Mouse (Mus musculus) liver, postnatal 0 days (tissue): Measurements from ENCODE around the gene Klrb1f.

Experiments
- CTCF ChIP-seq: sonication (generic); IDR thresholded peaks from 2 replicates; pipeline ENCODE4 v1.5.1; 2016; ENCODE audit warnings: antibody characterized with exemption, low read depth
- EP300 ChIP-seq: IDR thresholded peaks from 2 replicates; pipeline ENCODE4 v1.6.1; 2016; ENCODE audit warnings: antibody characterized with exemption, low read depth, mild to moderate bottlenecking

GRCm38 (mm10) chr6:128996054-128996767, 49.5 kb upstream of the Klrb1f start:
- TF ChIP-seq EP300 = no peak
- TF ChIP-seq CTCF = no peak
